Mouse (Mus musculus) v-Abl transformed pro-B cells (cell line): ENCODE data around the gene Susd1.

Source experiments
- in situ Hi-C, 2 experiments: fragments of 400-800 bp; cut with MboI; formaldehyde crosslinking; loops; one replicate each; pipeline ENCODE4 v1.15.1; 2025; ENCODE audit not compliant: unreplicated experiment in 2 of 2

The Susd1 gene

GRCm38 (mm10) chr4:59350354-59350753 is 88.1 kb downstream of the Susd1 start:
- in situ Hi-C loops: no loop called here

- in situ Hi-C loops: loop anchor here in 1 of 2 experiments (10.0 kb wide), 1 partner anchor 345 kb away; the partner anchor contains the start of gene Gm20503
Observed at GRCm38 (mm10) chr4:59349425-59350185, 88.8 kb downstream of the Susd1 start.

- in situ Hi-C loops: loop anchor here in 1 of 2 experiments (10.0 kb wide), 1 partner anchor 336 kb away; the partner anchor contains the start of gene Gm20503
Observed at GRCm38 (mm10) chr4:59340714-59341113, 97.7 kb downstream of the Susd1 start.

GRCm38 (mm10) chr4:59340046-59340445 is 98.4 kb downstream of the Susd1 start:
- in situ Hi-C loops: loop anchor here in 1 of 2 experiments (10.0 kb wide), 1 partner anchor 335 kb away; the partner anchor contains the start of gene Gm20503

- in situ Hi-C loops: loop anchor here (5.0 to 10.0 kb wide), 5 partner anchors 82 to 242 kb away; no protein-coding TSS in a partner anchor
Observed at GRCm38 (mm10) chr4:59338896-59339535, 99.4 kb downstream of the Susd1 start.

GRCm38 (mm10) chr4:59337533-59337885 is 100.9 kb downstream of the Susd1 start:
- in situ Hi-C loops: loop anchor here (5.0 to 10.0 kb wide), 5 partner anchors 80 to 240 kb away; no protein-coding TSS in a partner anchor

- in situ Hi-C loops: loop anchor here (5.0 to 10.0 kb wide), 5 partner anchors 80 to 240 kb away; no protein-coding TSS in a partner anchor
Observed at GRCm38 (mm10) chr4:59336846-59337532, 101.4 kb downstream of the Susd1 start.

- in situ Hi-C loops: loop anchor here (5.0 to 10.0 kb wide), 5 partner anchors 79 to 239 kb away; no protein-coding TSS in a partner anchor
Observed at GRCm38 (mm10) chr4:59336439-59336809, 102.0 kb downstream of the Susd1 start.

GRCm38 (mm10) chr4:59335616-59336438 is 102.6 kb downstream of the Susd1 start:
- in situ Hi-C loops: loop anchor here (5.0 to 10.0 kb wide), 5 partner anchors 79 to 239 kb away; no protein-coding TSS in a partner anchor

- in situ Hi-C loops: loop anchor here (5.0 to 10.0 kb wide), 5 partner anchors 78 to 238 kb away; no protein-coding TSS in a partner anchor
Observed at GRCm38 (mm10) chr4:59335101-59335500, 103.3 kb downstream of the Susd1 start.

- in situ Hi-C loops: loop anchor here in 1 of 2 experiments (10.0 kb wide), 1 partner anchor 139 kb away; no protein-coding TSS in a partner anchor
Observed at GRCm38 (mm10) chr4:59334236-59334635, 104.2 kb downstream of the Susd1 start.

- in situ Hi-C loops: loop anchor here in 1 of 2 experiments (10.0 kb wide), 1 partner anchor 139 kb away; no protein-coding TSS in a partner anchor
Observed at GRCm38 (mm10) chr4:59333424-59333895, 105.0 kb downstream of the Susd1 start.

- in situ Hi-C loops: loop anchor here in 1 of 2 experiments (10.0 kb wide), 1 partner anchor 138 kb away; no protein-coding TSS in a partner anchor
Observed at GRCm38 (mm10) chr4:59332691-59333423, 105.6 kb downstream of the Susd1 start.

GRCm38 (mm10) chr4:59332089-59332488 is 106.3 kb downstream of the Susd1 start:
- in situ Hi-C loops: loop anchor here in 1 of 2 experiments (10.0 kb wide), 1 partner anchor 137 kb away; no protein-coding TSS in a partner anchor

- in situ Hi-C loops: loop anchor here in 1 of 2 experiments (10.0 kb wide), 1 partner anchor 137 kb away; no protein-coding TSS in a partner anchor
Observed at GRCm38 (mm10) chr4:59331633-59332032, 106.8 kb downstream of the Susd1 start.

- in situ Hi-C loops: loop anchor here in 1 of 2 experiments (10.0 kb wide), 1 partner anchor 136 kb away; no protein-coding TSS in a partner anchor
Observed at GRCm38 (mm10) chr4:59330961-59331604, 107.3 kb downstream of the Susd1 start.

GRCm38 (mm10) chr4:59329461-59330304 is 108.8 kb downstream of the Susd1 start:
- in situ Hi-C loops: loop anchor here in 1 of 2 experiments (10.0 kb wide), 1 partner anchor 135 kb away; no protein-coding TSS in a partner anchor
